Mouse (Mus musculus): ENCODE results near the gene Ints11. TPM values are rescaled to one million over a fixed set of nuclear protein-coding genes. Genes with fewer than 3 reads are reported as not detected.

The Ints11 gene
- polyA plus RNA-seq, 1 experiment from 2014 or later = 61.2 TPM

GRCm38 (mm10) chr4:155833836-155834235, 35.5 kb upstream of the Ints11 start:
- Histone ChIP-seq H3K36me3 (ENCODE audit: control insufficient read depth, insufficient read depth, low read length) (0 out of 2 replicates have a peak, but pooled peaks cover 3% of the 10 kb centered on the region), H3K4me3 (replicated peaks; ENCODE audit: low read length) (no peak overlapping the region), H3K4me2 (ENCODE audit: low read depth, low read length) (no peak overlapping the region), H3K27ac (ENCODE audit: low read length) (peak overlapping the region; percentile 51), H3K4me1 (ENCODE audit: control insufficient read depth, insufficient read depth, low read length) (peaks cover 35% of the 10 kb centered on the region), H3K27me3 (ENCODE audit: control insufficient read depth, insufficient read depth, low read length) (no peaks in the 10 kb centered on the region), H3K9me3 (replicated peaks; ENCODE audit: control insufficient read depth, low read length) (no peaks in the 10 kb centered on the region), H3K9ac (ENCODE audit: low read length) (no peak overlapping the region)
- WGBS = 20% methylated on average over 2 of the region's 2 CpGs
- ATAC-seq (ENCODE audit: insufficient read depth, low FRiP score) = peak; percentile 30; the same call in 1 of the 2 replicates

GRCm38 (mm10) chr4:155837404-155838010, 31.8 kb upstream of the Ints11 start:
- Histone ChIP-seq H3K9me3 (replicated peaks; ENCODE audit: control insufficient read depth, low read length) (no peaks in the 10 kb centered on the region), H3K9ac (ENCODE audit: low read length) (peak overlapping the region; percentile 6; the same call in 1 of the 2 replicates), H3K36me3 (ENCODE audit: control insufficient read depth, insufficient read depth, low read length) (peaks cover 3% of the 10 kb centered on the region; the same call in 1 of the 2 replicates), H3K27me3 (ENCODE audit: control insufficient read depth, insufficient read depth, low read length) (no peaks in the 10 kb centered on the region), H3K4me1 (ENCODE audit: control insufficient read depth, insufficient read depth, low read length) (peaks cover 45% of the 10 kb centered on the region), H3K4me2 (ENCODE audit: low read depth, low read length) (peak overlapping the region; percentile 7), H3K27ac (ENCODE audit: low read length) (peak overlapping the region; percentile 97), H3K4me3 (replicated peaks; ENCODE audit: low read length) (no peak overlapping the region)
- WGBS = 59% methylated on average over 11 of the region's 11 CpGs
- ATAC-seq (ENCODE audit: insufficient read depth, low FRiP score) = no peak

GRCm38 (mm10) chr4:155838187-155839153, 30.9 kb upstream of the Ints11 start:
- 38% methylated on average over 8 of the region's 8 CpGs for WGBS
- Histone ChIP-seq H3K4me2 (ENCODE audit: low read depth, low read length) (peak overlapping the region; percentile 93), H3K27ac (ENCODE audit: low read length) (peak overlapping the region; percentile 97), H3K4me3 (replicated peaks; ENCODE audit: low read length) (no peak overlapping the region), H3K4me1 (ENCODE audit: control insufficient read depth, insufficient read depth, low read length) (peaks cover 36% of the 10 kb centered on the region), H3K36me3 (ENCODE audit: control insufficient read depth, insufficient read depth, low read length) (no peaks in the 10 kb centered on the region; the same call in 1 of the 2 replicates), H3K27me3 (ENCODE audit: control insufficient read depth, insufficient read depth, low read length) (no peaks in the 10 kb centered on the region), H3K9me3 (replicated peaks; ENCODE audit: control insufficient read depth, low read length) (no peaks in the 10 kb centered on the region), H3K9ac (ENCODE audit: low read length) (peak overlapping the region; percentile 48)
- ATAC-seq (ENCODE audit: insufficient read depth, low FRiP score) = peak; percentile 19

- H3K4me2 ChIP-seq (ENCODE audit: low read depth, low read length) = peak within 1 kb of the TSS; percentile 93
- H3K4me1 ChIP-seq (ENCODE audit: control insufficient read depth, insufficient read depth, low read length) = peaks cover 33% of the 10 kb centered on the region
- H3K27ac ChIP-seq (ENCODE audit: low read length) = peak within 1 kb of the TSS; percentile 97
- no peaks in the 10 kb centered on the region for H3K27me3 ChIP-seq (ENCODE audit: control insufficient read depth, insufficient read depth, low read length)
- H3K36me3 ChIP-seq (ENCODE audit: control insufficient read depth, insufficient read depth, low read length) = no peaks in the 10 kb centered on the region; the same call in none of the 2 replicates
- WGBS = 6% methylated on average over 16 of the region's 16 CpGs
- no peaks in the 10 kb centered on the region for H3K9me3 ChIP-seq (replicated peaks; ENCODE audit: control insufficient read depth, low read length)
- H3K4me3 ChIP-seq (replicated peaks; ENCODE audit: low read length) = peak within 1 kb of the TSS; percentile 69
- H3K9ac ChIP-seq (ENCODE audit: low read length) = peak within 1 kb of the TSS; percentile 80
- peak; percentile 91 for ATAC-seq (ENCODE audit: insufficient read depth, low FRiP score)
Observed at GRCm38 (mm10) chr4:155839483-155839910, 29.8 kb upstream of the Ints11 start, which contains the start of gene Mxra8. Gene Mxra8, plus strand, starts transcription at chr4:155839680.

GRCm38 (mm10) chr4:155840076-155841002, 29.0 kb upstream of the Ints11 start:
- ATAC-seq (ENCODE audit: insufficient read depth, low FRiP score) = no peak
- Histone ChIP-seq H3K9ac (ENCODE audit: low read length) (peak overlapping the region; percentile 80), H3K36me3 (ENCODE audit: control insufficient read depth, insufficient read depth, low read length) (no peaks in the 10 kb centered on the region; the same call in none of the 2 replicates), H3K4me1 (ENCODE audit: control insufficient read depth, insufficient read depth, low read length) (peaks cover 33% of the 10 kb centered on the region), H3K27me3 (ENCODE audit: control insufficient read depth, insufficient read depth, low read length) (no peaks in the 10 kb centered on the region), H3K27ac (ENCODE audit: low read length) (peak overlapping the region; percentile 97), H3K4me3 (replicated peaks; ENCODE audit: low read length) (peak overlapping the region; percentile 69), H3K4me2 (ENCODE audit: low read depth, low read length) (peak overlapping the region; percentile 93), H3K9me3 (replicated peaks; ENCODE audit: control insufficient read depth, low read length) (no peaks in the 10 kb centered on the region)
- WGBS = 12% methylated on average over 8 of the region's 8 CpGs

GRCm38 (mm10) chr4:155841003-155841454, 28.3 kb upstream of the Ints11 start:
- Histone ChIP-seq H3K4me2 (ENCODE audit: low read depth, low read length) (peak overlapping the region; percentile 93), H3K27me3 (ENCODE audit: control insufficient read depth, insufficient read depth, low read length) (no peaks in the 10 kb centered on the region), H3K4me1 (ENCODE audit: control insufficient read depth, insufficient read depth, low read length) (peaks cover 33% of the 10 kb centered on the region), H3K27ac (ENCODE audit: low read length) (peak overlapping the region; percentile 97), H3K36me3 (ENCODE audit: control insufficient read depth, insufficient read depth, low read length) (no peaks in the 10 kb centered on the region; the same call in none of the 2 replicates), H3K4me3 (replicated peaks; ENCODE audit: low read length) (peak overlapping the region; percentile 69), H3K9ac (ENCODE audit: low read length) (peak overlapping the region; percentile 80), H3K9me3 (replicated peaks; ENCODE audit: control insufficient read depth, low read length) (no peaks in the 10 kb centered on the region)
- ATAC-seq (ENCODE audit: insufficient read depth, low FRiP score) = peak; percentile 44
- under 1% methylated on average over 32 of the region's 32 CpGs for WGBS

- peak overlapping the region; percentile 93 for H3K4me2 ChIP-seq (ENCODE audit: low read depth, low read length)
- peak overlapping the region; percentile 69 for H3K4me3 ChIP-seq (replicated peaks; ENCODE audit: low read length)
- no peak overlapping the region for H3K27ac ChIP-seq (ENCODE audit: low read length)
- ATAC-seq (ENCODE audit: insufficient read depth, low FRiP score) = no peak
- H3K9ac ChIP-seq (ENCODE audit: low read length) = peak overlapping the region; percentile 80
- no peaks in the 10 kb centered on the region for H3K27me3 ChIP-seq (ENCODE audit: control insufficient read depth, insufficient read depth, low read length)
- H3K4me1 ChIP-seq (ENCODE audit: control insufficient read depth, insufficient read depth, low read length) = peaks cover 37% of the 10 kb centered on the region
- no peaks in the 10 kb centered on the region for H3K9me3 ChIP-seq (replicated peaks; ENCODE audit: control insufficient read depth, low read length)
- H3K36me3 ChIP-seq (ENCODE audit: control insufficient read depth, insufficient read depth, low read length) = no peaks in the 10 kb centered on the region; the same call in none of the 2 replicates
- WGBS = 44% methylated on average over 38 of the region's 38 CpGs
Observed at GRCm38 (mm10) chr4:155841651-155842270, 27.6 kb upstream of the Ints11 start.

GRCm38 (mm10) chr4:155843231-155843630, 26.1 kb upstream of the Ints11 start:
- Histone ChIP-seq H3K27me3 (ENCODE audit: control insufficient read depth, insufficient read depth, low read length) (no peaks in the 10 kb centered on the region), H3K36me3 (ENCODE audit: control insufficient read depth, insufficient read depth, low read length) (no peaks in the 10 kb centered on the region; the same call in none of the 2 replicates), H3K4me3 (replicated peaks; ENCODE audit: low read length) (no peak overlapping the region), H3K27ac (ENCODE audit: low read length) (no peak overlapping the region), H3K4me1 (ENCODE audit: control insufficient read depth, insufficient read depth, low read length) (peaks cover 32% of the 10 kb centered on the region), H3K9ac (ENCODE audit: low read length) (no peak overlapping the region), H3K9me3 (replicated peaks; ENCODE audit: control insufficient read depth, low read length) (no peaks in the 10 kb centered on the region), H3K4me2 (ENCODE audit: low read depth, low read length) (no peak overlapping the region)
- WGBS = 95% methylated on average over 5 of the region's 5 CpGs
- no peak for ATAC-seq (ENCODE audit: insufficient read depth, low FRiP score)

Measured in stomach, embryonic 16.5 days (tissue).